Mouse (Mus musculus): ENCODE data around the gene Cracr2a. TPM values are rescaled to one million over a fixed set of nuclear protein-coding genes. Genes with fewer than 3 reads are reported as not detected.

The Cracr2a gene
- polyA plus RNA-seq, 1 experiment: 0.01 TPM

DNA sequence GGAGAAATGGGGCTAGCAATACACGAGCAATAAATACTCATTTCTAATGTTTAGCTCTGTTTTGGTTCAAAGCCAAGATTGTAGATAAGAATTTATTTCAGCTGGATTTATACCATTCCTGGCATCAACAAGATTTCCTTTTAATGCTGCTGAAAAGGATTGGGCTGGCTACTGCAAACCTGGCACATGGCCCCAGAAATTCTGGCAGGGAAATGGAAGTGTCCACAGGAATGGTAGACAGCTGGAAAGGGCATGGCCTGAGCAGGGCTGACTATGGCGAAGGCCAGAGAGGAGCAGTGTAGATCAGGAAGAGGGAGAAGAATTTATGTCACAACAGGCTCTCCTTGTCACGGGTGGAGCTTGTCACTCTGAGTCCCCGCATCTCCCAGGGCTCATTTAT is 14.5 kb upstream of the Cracr2a start:
- no peaks in the 10 kb centered on the region for H3K79me3 ChIP-seq (ENCODE audit: low read depth)
- H3ac ChIP-seq (ENCODE audit: control insufficient read depth, insufficient read length, low read depth): no peak overlapping the region
- H3K27me3 ChIP-seq (ENCODE audit: control insufficient read depth, insufficient read depth, insufficient read length): peaks cover 3% of the 10 kb centered on the region
- no peak overlapping the region for H3K4me3 ChIP-seq (ENCODE audit: insufficient read depth, poor library complexity, severe bottlenecking)
- no peaks in the 10 kb centered on the region for H3K36me3 ChIP-seq (ENCODE audit: control insufficient read depth, insufficient read depth)
- H3K79me2 ChIP-seq (ENCODE audit: control insufficient read depth, insufficient read depth): no peaks in the 10 kb centered on the region
- no peak for TF ChIP-seq MYOG (IDR thresholded peaks at IDR 0.05; ENCODE audit: control insufficient read depth, extremely low read depth, insufficient read length)
- no peak for TF ChIP-seq MAX (IDR thresholded peaks at IDR 0.05)
- TF ChIP-seq USF1 (IDR thresholded peaks at IDR 0.05; ENCODE audit: low read depth): no peak
- no peak for TF ChIP-seq CEBPB (IDR thresholded peaks at IDR 0.05; ENCODE audit: low read depth)
- no peak for TF ChIP-seq FOSL1 (IDR thresholded peaks at IDR 0.05; ENCODE audit: insufficient read depth, low read length, poor library complexity, severe bottlenecking)
- TF ChIP-seq MYOD1 (IDR thresholded peaks at IDR 0.05; ENCODE audit: control insufficient read depth, insufficient read length, low read depth): no peak
- TF ChIP-seq CTCF (IDR thresholded peaks at IDR 0.05; ENCODE audit: control insufficient read depth, insufficient read depth, insufficient read length): no peak

DNA sequence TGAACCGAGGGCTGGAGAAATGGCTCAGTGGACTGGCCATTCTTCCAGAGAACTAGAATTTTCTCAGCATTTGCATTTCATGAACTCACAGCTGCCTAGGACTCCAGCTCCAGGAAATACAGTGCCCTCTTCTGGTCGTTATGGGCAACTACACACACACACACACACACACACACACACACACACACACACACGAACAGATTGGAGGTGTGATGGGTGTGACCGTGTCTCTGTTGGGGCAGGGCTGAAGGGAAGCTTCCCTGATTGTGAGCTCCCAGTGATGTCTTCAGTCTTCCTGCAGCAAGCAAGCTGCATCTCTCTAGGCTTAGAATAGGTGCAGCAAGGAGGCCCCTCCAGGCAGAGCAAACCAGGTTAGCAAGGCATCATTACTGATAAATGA is 8.2 kb upstream of the Cracr2a start:
- no peak overlapping the region for H3ac ChIP-seq (ENCODE audit: control insufficient read depth, insufficient read length, low read depth)
- no peak for TF ChIP-seq CTCF (IDR thresholded peaks at IDR 0.05; ENCODE audit: control insufficient read depth, insufficient read depth, insufficient read length)
- no peak for TF ChIP-seq USF1 (IDR thresholded peaks at IDR 0.05; ENCODE audit: low read depth)
- no peak for TF ChIP-seq FOSL1 (IDR thresholded peaks at IDR 0.05; ENCODE audit: insufficient read depth, low read length, poor library complexity, severe bottlenecking)
- TF ChIP-seq MAX (IDR thresholded peaks at IDR 0.05): no peak
- no peak for TF ChIP-seq MYOG (IDR thresholded peaks at IDR 0.05; ENCODE audit: control insufficient read depth, extremely low read depth, insufficient read length)
- no peak for TF ChIP-seq MYOD1 (IDR thresholded peaks at IDR 0.05; ENCODE audit: control insufficient read depth, insufficient read length, low read depth)
- TF ChIP-seq CEBPB (IDR thresholded peaks at IDR 0.05; ENCODE audit: low read depth): no peak
- no peaks in the 10 kb centered on the region for H3K79me2 ChIP-seq (ENCODE audit: control insufficient read depth, insufficient read depth)
- H3K4me3 ChIP-seq (ENCODE audit: insufficient read depth, poor library complexity, severe bottlenecking): no peak overlapping the region
- no peaks in the 10 kb centered on the region for H3K36me3 ChIP-seq (ENCODE audit: control insufficient read depth, insufficient read depth)
- no peaks in the 10 kb centered on the region for H3K79me3 ChIP-seq (ENCODE audit: low read depth)
- H3K27me3 ChIP-seq (ENCODE audit: control insufficient read depth, insufficient read depth, insufficient read length): no peaks in the 10 kb centered on the region

DNA sequence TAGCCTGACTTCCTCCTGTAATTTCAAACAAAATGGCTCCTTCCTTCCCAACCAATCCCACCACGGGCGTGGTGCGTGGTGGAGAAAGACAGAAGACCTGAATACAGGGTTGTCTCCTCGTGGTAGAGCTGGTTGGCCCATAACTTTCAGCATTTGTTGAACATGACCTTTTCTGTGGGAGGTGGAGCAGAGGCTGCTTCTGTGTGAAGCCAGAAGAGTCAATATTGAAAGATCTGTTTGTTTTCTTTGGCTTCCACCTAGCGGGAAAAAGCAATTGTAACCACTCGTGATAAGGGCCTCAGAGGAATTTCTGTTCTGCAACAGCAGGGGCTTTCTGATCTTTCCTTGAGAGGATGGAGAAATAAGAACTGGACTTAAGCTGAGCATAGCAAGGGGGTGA is 5.6 kb upstream of the Cracr2a start:
- Histone ChIP-seq H3K36me3 (ENCODE audit: control insufficient read depth, insufficient read depth) (no peaks in the 10 kb centered on the region), H3ac (ENCODE audit: control insufficient read depth, insufficient read length, low read depth) (no peak overlapping the region), H3K4me3 (ENCODE audit: insufficient read depth, poor library complexity, severe bottlenecking) (no peak overlapping the region), H3K79me2 (ENCODE audit: control insufficient read depth, insufficient read depth) (no peaks in the 10 kb centered on the region), H3K79me3 (ENCODE audit: low read depth) (no peaks in the 10 kb centered on the region), H3K27me3 (ENCODE audit: control insufficient read depth, insufficient read depth, insufficient read length) (peaks cover 5% of the 10 kb centered on the region)
- no peak for TF ChIP-seq MYOD1 (IDR thresholded peaks at IDR 0.05; ENCODE audit: control insufficient read depth, insufficient read length, low read depth)
- TF ChIP-seq CEBPB (IDR thresholded peaks at IDR 0.05; ENCODE audit: low read depth): no peak
- TF ChIP-seq USF1 (IDR thresholded peaks at IDR 0.05; ENCODE audit: low read depth): no peak
- TF ChIP-seq MAX (IDR thresholded peaks at IDR 0.05): no peak
- no peak for TF ChIP-seq FOSL1 (IDR thresholded peaks at IDR 0.05; ENCODE audit: insufficient read depth, low read length, poor library complexity, severe bottlenecking)
- TF ChIP-seq CTCF (IDR thresholded peaks at IDR 0.05; ENCODE audit: control insufficient read depth, insufficient read depth, insufficient read length): no peak
- no peak for TF ChIP-seq MYOG (IDR thresholded peaks at IDR 0.05; ENCODE audit: control insufficient read depth, extremely low read depth, insufficient read length)

DNA sequence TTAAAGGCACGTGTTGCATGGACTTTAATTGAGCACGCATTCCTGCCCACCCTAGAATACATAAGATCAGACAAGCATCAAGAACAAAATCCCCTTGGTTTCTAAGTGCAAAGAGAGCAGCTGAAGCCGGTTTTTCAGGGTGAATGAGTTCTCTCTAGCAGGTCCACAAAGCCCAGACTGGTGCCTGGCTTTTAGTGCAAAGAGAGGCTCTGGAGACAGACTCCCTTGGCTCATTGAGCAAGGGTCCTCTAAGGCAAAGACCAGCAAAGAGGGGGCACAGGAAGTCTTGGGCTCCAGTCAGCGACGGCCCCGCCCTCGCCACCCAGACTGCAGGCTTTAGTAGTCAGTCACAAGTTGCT is 287 bp upstream of the Cracr2a start:
- Histone ChIP-seq H3K79me3 (ENCODE audit: low read depth) (no peaks in the 10 kb centered on the region), H3K4me3 (ENCODE audit: insufficient read depth, poor library complexity, severe bottlenecking) (no peak overlapping the region)
- no peak for TF ChIP-seq MAX (IDR thresholded peaks at IDR 0.05)
- TF ChIP-seq CTCF (IDR thresholded peaks at IDR 0.05; ENCODE audit: control insufficient read depth, insufficient read depth, insufficient read length): no peak
- TF ChIP-seq USF1 (IDR thresholded peaks at IDR 0.05; ENCODE audit: low read depth): no peak
- no peak for TF ChIP-seq CEBPB (IDR thresholded peaks at IDR 0.05; ENCODE audit: low read depth)
- no peak for TF ChIP-seq MYOG (IDR thresholded peaks at IDR 0.05; ENCODE audit: control insufficient read depth, extremely low read depth, insufficient read length)
- TF ChIP-seq MYOD1 (IDR thresholded peaks at IDR 0.05; ENCODE audit: control insufficient read depth, insufficient read length, low read depth): no peak
- TF ChIP-seq FOSL1 (IDR thresholded peaks at IDR 0.05; ENCODE audit: insufficient read depth, low read length, poor library complexity, severe bottlenecking): no peak

DNA sequence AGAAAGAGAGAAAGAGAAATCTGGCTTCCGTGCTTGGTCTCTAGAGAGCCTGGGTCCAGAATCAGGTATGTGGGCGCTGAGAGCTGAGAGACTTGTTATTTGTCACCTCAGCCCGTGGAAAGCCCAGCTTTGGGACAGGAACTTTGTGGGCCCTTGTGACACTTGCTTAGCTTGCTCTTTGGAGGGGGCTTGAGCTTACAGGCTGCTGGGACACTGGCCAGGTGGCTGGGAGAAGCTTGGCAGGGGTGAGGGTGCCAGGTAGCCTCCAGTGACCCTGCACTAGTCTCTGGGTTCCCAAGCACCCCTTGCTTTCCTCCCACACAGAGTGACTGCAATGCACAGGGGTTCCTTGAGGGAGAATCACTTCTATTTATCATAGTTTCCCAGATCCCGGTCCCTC is 2.4 kb downstream of the Cracr2a start:
- no peak for TF ChIP-seq CTCF (IDR thresholded peaks at IDR 0.05; ENCODE audit: control insufficient read depth, insufficient read depth, insufficient read length)
- no peak for TF ChIP-seq FOSL1 (IDR thresholded peaks at IDR 0.05; ENCODE audit: insufficient read depth, low read length, poor library complexity, severe bottlenecking)
- no peak for TF ChIP-seq MYOD1 (IDR thresholded peaks at IDR 0.05; ENCODE audit: control insufficient read depth, insufficient read length, low read depth)
- TF ChIP-seq CEBPB (IDR thresholded peaks at IDR 0.05; ENCODE audit: low read depth): no peak
- no peak for TF ChIP-seq MYOG (IDR thresholded peaks at IDR 0.05; ENCODE audit: control insufficient read depth, extremely low read depth, insufficient read length)
- no peak for TF ChIP-seq MAX (IDR thresholded peaks at IDR 0.05)
- TF ChIP-seq USF1 (IDR thresholded peaks at IDR 0.05; ENCODE audit: low read depth): no peak
- Histone ChIP-seq H3K79me2 (ENCODE audit: control insufficient read depth, insufficient read depth) (no peaks in the 10 kb centered on the region), H3K36me3 (ENCODE audit: control insufficient read depth, insufficient read depth) (no peaks in the 10 kb centered on the region), H3ac (ENCODE audit: control insufficient read depth, insufficient read length, low read depth) (no peak overlapping the region), H3K4me3 (ENCODE audit: insufficient read depth, poor library complexity, severe bottlenecking) (no peak overlapping the region), H3K27me3 (ENCODE audit: control insufficient read depth, insufficient read depth, insufficient read length) (peaks cover 5% of the 10 kb centered on the region), H3K79me3 (ENCODE audit: low read depth) (no peaks in the 10 kb centered on the region)

More for the DNA sequence above, 287 bp upstream of the Cracr2a start:
- no peaks in the 10 kb centered on the region for H3K36me3 ChIP-seq (ENCODE audit: control insufficient read depth, insufficient read depth)
- peaks cover 5% of the 10 kb centered on the region for H3K27me3 ChIP-seq (ENCODE audit: control insufficient read depth, insufficient read depth, insufficient read length)
- no peak overlapping the region for H3ac ChIP-seq (ENCODE audit: control insufficient read depth, insufficient read length, low read depth)
- no peaks in the 10 kb centered on the region for H3K79me2 ChIP-seq (ENCODE audit: control insufficient read depth, insufficient read depth)

Data from C2C12 (cell line).